Mouse (Mus musculus) brain, embryonic 14.5 days (tissue): Measurements from ENCODE around the gene Cenpb.

Experiments used
- CTCF ChIP-seq: fragments of 200-500 bp; IDR thresholded peaks from 2 replicates; pipeline ENCODE4 v1.5.1; 2012; ENCODE audit warnings: inconsistent platforms, mild to moderate bottlenecking, moderate library complexity, borderline replicate concordance; ENCODE audit not compliant: insufficient read depth, insufficient read length; ENCODE audit errors: extremely low read depth
- POLR2A ChIP-seq: fragments of 200-500 bp; IDR thresholded peaks from 2 replicates; pipeline ENCODE4 v1.6.1; 2012; ENCODE audit warnings: mild to moderate bottlenecking, inconsistent platforms, borderline replicate concordance; ENCODE audit not compliant: poor library complexity, insufficient read depth, insufficient read length, severe bottlenecking; ENCODE audit errors: extremely low read depth

- TF ChIP-seq POLR2A (no peak), CTCF (no peak)
Measured at GRCm38 (mm10) chr2:131196606-131197316, 16.9 kb upstream of the Cenpb start.
